Mouse (Mus musculus) olfactory bulb, adult 2 months (tissue): ENCODE results near the gene Nrxn2. TPM values are rescaled to one million over a fixed set of nuclear protein-coding genes. Genes with fewer than 3 reads are reported as not detected.

Experiments
- H3K27ac ChIP-seq: fragments of 200-500 bp; 2 replicates; pipeline ENCODE4 v1.5.1; 2012; ENCODE audit warnings: low read depth, low read length; ENCODE audit not compliant: insufficient read depth
- H3K4me1 ChIP-seq: fragments of 200-500 bp; 2 replicates; pipeline ENCODE4 v1.6.1; 2012; ENCODE audit warnings: low read length; ENCODE audit not compliant: control insufficient read depth, insufficient read depth
- H3K4me3 ChIP-seq: fragments of 200-500 bp; 2 replicates; pipeline ENCODE4 v1.5.1; 2012; ENCODE audit warnings: mild to moderate bottlenecking, low read depth, low read length, moderate library complexity; ENCODE audit not compliant: insufficient read depth
- CTCF ChIP-seq: fragments of 200-500 bp; IDR thresholded peaks from 2 replicates; pipeline ENCODE4 v1.5.1; 2012; ENCODE audit warnings: low read depth, mild to moderate bottlenecking, low read length, moderate library complexity; ENCODE audit not compliant: insufficient read depth
- POLR2A ChIP-seq: fragments of 200-500 bp; IDR thresholded peaks from 2 replicates; pipeline ENCODE4 v1.6.1; 2012; ENCODE audit warnings: mild to moderate bottlenecking, low read depth, low read length, moderate library complexity; ENCODE audit not compliant: insufficient read depth
- WGBS: fragments of 180-500 bp; shearing (Covaris S2); methylation state at CpG from one replicate; pipeline ENCODE4 v1.1.7; 2018; 5-methylcytosine and 5-hydroxymethylcytosine counted together
- polyA plus RNA-seq: library from polyadenylated mRNA; stranded (reverse); fragments of >200 nt; gene quantifications from 2 replicates; pipeline ENCODE4 v1.2.4, GENCODE M21; 2012; ENCODE audit warnings: low replicate concordance; ENCODE audit not compliant: missing spikeins, insufficient read depth, insufficient read length

Gene Nrxn2
- polyA plus RNA-seq, 1 experiment: 263 TPM

GRCm38 (mm10) chr19:6388006-6388405 is 30.5 kb upstream of the Nrxn2 start:
- WGBS: 76% methylated on average over 13 of the region's 13 CpGs
- Histone ChIP-seq H3K4me3 (no peak overlapping the region), H3K4me1 (peaks cover 31% of the 10 kb centered on the region), H3K27ac (no peak overlapping the region)
- no peak for TF ChIP-seq CTCF
- no peak for TF ChIP-seq POLR2A

GRCm38 (mm10) chr19:6389803-6390202 is 28.7 kb upstream of the Nrxn2 start:
- Histone ChIP-seq H3K4me3 (0 out of 2 replicates have a peak overlapping the region, but pooled peaks have one; percentile 7), H3K27ac (no peak overlapping the region), H3K4me1 (peaks cover 18% of the 10 kb centered on the region)
- 38% methylated on average over 16 of the region's 16 CpGs for WGBS
- TF ChIP-seq CTCF: no peak
- no peak for TF ChIP-seq POLR2A

GRCm38 (mm10) chr19:6390251-6390650 is 28.3 kb upstream of the Nrxn2 start:
- Histone ChIP-seq H3K4me3 (no peak overlapping the region), H3K4me1 (peaks cover 15% of the 10 kb centered on the region), H3K27ac (no peak overlapping the region)
- TF ChIP-seq CTCF (no peak), POLR2A (no peak)
- 75% methylated on average over 6 of the region's 6 CpGs for WGBS

- H3K4me1 ChIP-seq: peaks cover 7% of the 10 kb centered on the region; the same call in 1 of the 2 replicates
- no peak overlapping the region for H3K4me3 ChIP-seq
- 94% methylated on average over 14 of the region's 14 CpGs for WGBS
- TF ChIP-seq POLR2A: no peak
- TF ChIP-seq CTCF: no peak
- no peak overlapping the region for H3K27ac ChIP-seq
Measured at GRCm38 (mm10) chr19:6392743-6393393, 25.7 kb upstream of the Nrxn2 start.

- Histone ChIP-seq H3K4me1 (peaks cover 11% of the 10 kb centered on the region), H3K4me3 (no peak overlapping the region), H3K27ac (no peak overlapping the region)
- TF ChIP-seq CTCF: no peak
- 93% methylated on average over 16 of the region's 16 CpGs for WGBS
Measured at GRCm38 (mm10) chr19:6393637-6394036, 24.9 kb upstream of the Nrxn2 start.

- TF ChIP-seq POLR2A (no peak), CTCF (no peak)
Measured at GRCm38 (mm10) chr19:6396237-6396636, 22.3 kb upstream of the Nrxn2 start.

GRCm38 (mm10) chr19:6397582-6398249 is 20.8 kb upstream of the Nrxn2 start:
- 89% methylated on average over 22 of the region's 22 CpGs for WGBS
- Histone ChIP-seq H3K4me1 (peaks cover 32% of the 10 kb centered on the region), H3K27ac (no peak overlapping the region), H3K4me3 (no peak overlapping the region)
- TF ChIP-seq POLR2A: no peak
- no peak for TF ChIP-seq CTCF

More at GRCm38 (mm10) chr19:6396237-6396636, 22.3 kb upstream of the Nrxn2 start:
- WGBS: 84% methylated on average over 5 of the region's 5 CpGs
- no peak overlapping the region for H3K4me3 ChIP-seq
- peaks cover 21% of the 10 kb centered on the region for H3K4me1 ChIP-seq
- no peak overlapping the region for H3K27ac ChIP-seq

- 2% methylated on average over 39 of the region's 39 CpGs for WGBS
- H3K27ac ChIP-seq: no peak overlapping the region; the same call in 1 of the 2 replicates
Measured at GRCm38 (mm10) chr19:6398447-6399284, 19.9 kb upstream of the Nrxn2 start.

More at GRCm38 (mm10) chr19:6398447-6399284, 19.9 kb upstream of the Nrxn2 start:
- no peak for TF ChIP-seq CTCF
- TF ChIP-seq POLR2A: no peak
- Histone ChIP-seq H3K4me1 (peaks cover 42% of the 10 kb centered on the region), H3K4me3 (peak overlapping the region; percentile 64)
